Mouse (Mus musculus) ovary, adult 18-20 months (tissue): ENCODE data around the gene 4930412O13Rik.

Experiments used
- DNase-seq: peaks from one replicate; pipeline ENCODE4 v3.0.0; 2022; ENCODE audit warnings: low spot score, mixed read lengths

The 4930412O13Rik gene

DNA sequence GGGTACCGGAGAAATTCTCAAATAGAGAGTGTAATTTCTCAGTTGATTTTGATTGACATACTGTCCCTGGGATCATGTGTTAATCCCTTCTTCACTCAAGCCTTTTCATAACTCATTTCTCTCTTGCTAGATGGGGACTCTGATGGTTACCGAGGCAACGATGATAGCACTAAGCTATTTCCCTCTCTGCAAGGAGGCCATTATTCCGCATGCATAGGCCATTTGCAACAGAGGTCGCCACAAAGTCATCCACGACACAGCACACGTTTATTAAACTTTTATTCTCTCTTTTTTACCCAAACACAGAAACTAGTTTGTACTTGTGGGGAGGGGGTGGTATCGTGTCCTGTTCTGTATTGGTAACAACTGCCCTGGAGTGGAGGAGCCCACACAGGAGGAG is 16.8 kb downstream of the 4930412O13Rik start:
- no peak for DNase-seq

DNA sequence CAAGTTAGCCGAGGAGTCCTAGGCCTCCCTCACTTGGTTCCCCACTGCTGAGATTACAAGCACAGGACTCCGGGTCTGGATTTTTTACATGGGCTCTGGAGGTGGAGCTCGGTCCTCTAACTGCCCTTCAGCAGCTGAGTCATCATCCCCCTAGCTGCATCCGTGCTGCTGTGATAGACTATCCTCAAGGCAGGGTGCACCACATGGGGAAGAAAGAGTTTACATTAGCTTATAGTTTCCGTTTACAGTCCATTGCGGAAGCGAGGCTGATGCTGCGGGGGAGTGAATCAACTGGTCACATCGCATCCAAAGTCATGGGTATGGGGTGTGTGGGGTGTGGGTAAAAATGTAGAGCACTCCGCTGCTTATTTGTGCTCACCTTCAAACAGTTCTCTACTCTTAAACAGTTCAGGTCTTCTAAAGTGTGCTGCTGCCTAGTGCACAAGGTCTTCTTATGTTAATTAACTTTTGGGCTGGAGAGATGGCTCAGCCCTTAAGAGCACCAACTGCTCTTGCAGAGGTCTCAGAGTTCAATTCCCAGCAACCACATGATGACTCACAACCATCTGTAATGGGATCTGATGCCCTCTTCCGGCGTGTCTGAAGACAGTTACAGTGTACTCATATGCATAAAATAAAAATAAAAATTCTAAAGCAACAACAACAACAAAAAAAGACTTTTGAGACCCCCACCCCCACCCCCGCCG is 23.0 kb downstream of the 4930412O13Rik start:
- no peak for DNase-seq

DNA sequence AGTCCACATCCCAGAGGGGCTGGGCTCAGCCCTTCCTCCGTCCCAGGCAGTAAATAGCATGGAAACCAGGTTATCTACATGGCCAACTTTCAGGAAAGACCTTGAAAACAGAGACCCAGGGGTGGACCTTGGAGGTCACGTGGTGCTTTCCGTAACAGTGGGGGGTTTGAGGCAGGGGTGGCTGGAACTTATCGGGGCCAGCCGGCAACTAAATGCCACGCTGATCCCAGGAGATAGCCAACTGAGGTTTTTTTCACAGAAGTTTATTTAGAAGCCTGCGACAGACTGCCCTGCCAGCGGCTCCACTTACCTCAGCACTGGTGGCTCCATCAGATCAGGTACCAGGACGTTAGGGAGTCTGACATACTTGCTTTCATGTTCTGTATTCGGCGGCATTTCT is 24.9 kb downstream of the 4930412O13Rik start:
- no peak for DNase-seq

DNA sequence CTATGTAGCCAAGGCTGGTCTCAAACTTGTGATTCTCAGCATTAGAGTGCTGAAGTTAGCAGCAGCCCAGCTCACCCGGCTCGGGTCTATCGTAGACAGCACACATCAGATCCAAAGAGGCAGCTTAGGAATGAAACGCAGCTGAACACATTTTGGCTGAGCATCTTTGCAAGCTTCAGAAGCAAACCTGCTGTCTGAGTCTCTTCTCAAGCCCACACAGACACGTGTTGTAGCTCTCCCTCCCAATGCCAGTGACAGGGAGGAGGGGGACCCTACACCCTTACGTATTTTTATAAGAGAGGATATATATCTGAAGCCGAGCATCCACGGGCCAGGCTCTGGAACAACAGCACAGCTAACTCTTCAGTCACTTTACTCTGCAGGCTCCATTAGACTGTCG is 36.5 kb downstream of the 4930412O13Rik start:
- no peak for DNase-seq

DNA sequence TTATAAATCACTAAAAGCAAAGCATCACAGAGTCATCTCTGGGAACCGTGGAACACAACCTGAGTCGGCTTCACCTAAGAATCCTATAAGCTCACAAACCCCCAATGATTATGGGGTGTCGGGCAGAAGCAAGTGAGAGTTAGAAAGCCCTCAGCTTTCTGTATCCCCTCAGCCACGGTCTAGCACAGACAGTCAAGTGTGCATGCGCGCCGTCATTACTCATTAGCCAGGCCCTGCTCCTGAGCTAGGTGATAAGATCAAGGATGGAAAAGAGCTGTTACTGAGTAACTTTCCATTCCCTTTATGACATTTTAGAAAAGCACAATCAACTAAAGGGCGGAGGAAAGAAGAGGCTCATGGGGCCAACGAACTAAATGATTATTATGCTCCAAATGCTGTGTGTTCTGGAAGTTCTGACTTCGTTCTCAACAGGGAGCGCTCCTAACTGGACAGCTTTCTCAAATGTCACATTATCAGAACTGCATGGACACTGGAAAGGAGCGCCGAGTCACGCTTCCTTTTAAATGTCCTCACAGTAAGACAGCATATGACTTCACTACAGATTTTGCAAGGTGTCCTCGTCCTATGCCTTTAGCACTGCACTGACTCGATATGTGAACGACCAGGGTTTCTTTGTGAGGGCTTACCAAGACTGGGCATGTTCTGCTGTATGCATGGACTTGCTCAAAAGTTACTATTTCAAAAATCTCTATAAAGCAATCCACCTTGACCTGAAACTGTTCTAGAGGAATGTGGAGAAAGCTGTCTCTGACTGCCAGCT is 37.8 kb downstream of the 4930412O13Rik start:
- no peak for DNase-seq

DNA sequence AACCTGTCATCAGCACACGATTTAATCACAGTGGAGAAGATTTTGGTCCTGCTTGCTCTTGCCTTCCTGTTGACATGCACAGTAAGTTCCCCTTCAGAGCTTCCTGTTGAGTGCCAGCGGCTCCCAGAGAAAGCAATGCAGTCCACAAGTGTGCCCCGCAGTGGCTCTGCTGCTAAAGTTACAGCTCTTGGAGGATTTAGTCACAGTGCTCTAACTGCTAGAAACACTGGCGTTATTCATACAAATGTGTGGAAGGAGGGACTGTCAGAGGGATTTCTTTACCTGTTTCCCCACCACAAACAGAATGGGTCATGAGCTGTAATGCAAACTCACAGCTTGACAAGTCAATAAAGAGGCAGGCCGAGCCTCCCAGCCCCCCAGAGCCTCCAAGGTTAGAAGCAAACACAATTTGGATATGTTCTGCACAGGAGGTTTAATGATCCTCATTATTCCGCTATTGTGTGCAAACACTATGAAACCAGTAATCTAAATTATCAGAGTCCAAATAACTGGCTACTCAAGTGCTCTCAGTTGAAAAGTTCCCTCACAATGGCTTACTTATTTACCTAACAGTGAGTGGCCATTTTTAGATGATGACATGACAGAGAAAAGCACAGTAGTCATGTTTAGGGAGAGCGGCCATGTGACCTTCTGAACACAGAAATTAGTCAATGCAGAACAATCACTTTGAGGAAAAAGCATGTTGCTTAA is 45.3 kb downstream of the 4930412O13Rik start:
- no peak for DNase-seq

DNA sequence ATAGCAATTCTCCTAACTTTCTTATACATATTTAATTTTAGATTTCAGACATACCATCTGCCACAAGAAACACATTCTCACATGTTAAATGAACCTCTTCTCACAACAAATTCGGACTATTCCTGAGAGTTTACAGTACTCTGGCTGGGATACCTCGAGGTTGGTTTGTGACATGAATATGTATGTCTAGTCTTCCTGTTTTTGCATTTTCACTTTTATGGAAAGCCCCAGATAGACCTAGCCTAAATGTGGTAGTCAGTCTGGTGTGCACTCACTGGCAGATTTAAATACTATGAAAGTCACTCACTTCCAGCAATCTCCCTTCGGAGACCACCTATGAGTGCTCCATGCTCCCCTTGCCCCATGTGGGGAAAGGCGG is 45.8 kb downstream of the 4930412O13Rik start:
- DNase-seq = no peak
